7 mouse cellular contexts compared by ENCODE assay signal in genomic region chr8:84186547-84186946, GRCm38 (mm10). TPM values are rescaled to one million over a fixed set of nuclear protein-coding genes. Genes with fewer than 3 reads are reported as not detected.
DNase-seq lines count a peak whose midpoint lies in the region; ATAC-seq and TF ChIP-seq lines count a peak whose summit lies in the region.

No protein-coding gene starts in this region.

- no peaks in the 10 kb centered on the region for H3K36me3 ChIP-seq in hindbrain, postnatal 0 days (ENCODE audit: insufficient read depth, low read length)

- no peaks in the 10 kb centered on the region for H3K9me3 ChIP-seq in hindbrain, postnatal 0 days (ENCODE audit: low read length)

- no peak overlapping the region for H3K27ac ChIP-seq in hindbrain, postnatal 0 days

- H3K27me3 ChIP-seq in hindbrain, postnatal 0 days (ENCODE audit: insufficient read depth, low read length): no peaks in the 10 kb centered on the region

- under 1% methylated on average over 12 of the region's 12 CpGs for WGBS in hindbrain, postnatal 0 days

- H3K4me3 ChIP-seq in hindbrain, postnatal 0 days (ENCODE audit: low read length): peak overlapping the region; percentile 20

- peak; percentile 28 for ATAC-seq in hindbrain, postnatal 0 days
- peak; percentile 72 for ATAC-seq in megakaryocyte progenitor cell, adult 5-6 weeks (replicated peaks; ENCODE audit: poor library complexity)

- DNase-seq in ZHBTc4 (ENCODE audit: low read depth, low spot score): peak; percentile 96
- DNase-seq in cerebellum, postnatal 25 days: peak; percentile 82 to 85
- DNase-seq in gastrocnemius, adult 8-10 months (ENCODE audit: low spot score in 2 of 2): peak; percentile 65 to 68
- peak; percentile 87 for DNase-seq in hindbrain, postnatal 0 days (ENCODE audit: low spot score)
- peak; percentile 82 to 85 for DNase-seq in left cerebral cortex, postnatal 25 days (ENCODE audit: low spot score in 2 of 2)
- peak; percentile 61 for DNase-seq in right cerebral cortex, postnatal 14 days

- H3K4me2 ChIP-seq in hindbrain, postnatal 0 days (ENCODE audit: low read depth, low read length): peak overlapping the region; percentile 58

- H3K4me1 ChIP-seq in hindbrain, postnatal 0 days (ENCODE audit: insufficient read depth, low read length): peaks cover 8% of the 10 kb centered on the region

- TF ChIP-seq CTCF in hindbrain, postnatal 0 days (IDR thresholded peaks at IDR 0.05; ENCODE audit: low read depth): peak; percentile 94

- H3K9ac ChIP-seq in hindbrain, postnatal 0 days (replicated peaks; ENCODE audit: low read length): 0 out of 2 replicates have a peak overlapping the region, but pooled peaks have one; percentile 6

- intact Hi-C loops in left cerebral cortex, postnatal 25 days (cut with DNase I): loop anchor here (2.0 to 5.0 kb wide), 2 partner anchors 96 to 170 kb away; no protein-coding TSS in a partner anchor

RNA-seq across cellular contexts. Expression of gene Nanos3, which starts 1.5 kb away (rescaled TPM):
- total RNA-seq in gastrocnemius, adult 8-10 months (2022): not detected
- total RNA-seq in hindbrain, postnatal 0 days (2014; rRNA removed): 2.3 and 3.2 TPM in 2 replicates
- polyA plus RNA-seq in hindbrain, postnatal 0 days (2015; fragmentation: Nextera tagmentation; extraction: Ambion mirVana): 11.5 and 15.5 TPM in 2 replicates
- 1 to 10 TPM; 2.6 to 3.2 TPM for total RNA-seq in left cerebral cortex, postnatal 25 days (2021)
- 0.54 and 1.7 TPM in 2 replicates for total RNA-seq in megakaryocyte progenitor cell, adult 5-6 weeks (2015)
- total RNA-seq in megakaryocyte progenitor cell, adult 5-6 weeks (2017): 3.5 TPM in 1 of 2 replicates, not detected in the other

RNA-seq across cellular contexts. Expression of gene 4930432K21Rik, which starts 38.7 kb away (rescaled TPM):
- total RNA-seq in gastrocnemius, adult 8-10 months (2022): under 1 TPM; 0.16 to 0.46 (median 0.30) TPM
- 3.3 and 5.9 TPM in 2 replicates for total RNA-seq in hindbrain, postnatal 0 days (2014; rRNA removed)
- 2.7 and 3.0 TPM in 2 replicates for polyA plus RNA-seq in hindbrain, postnatal 0 days (2015; fragmentation: Nextera tagmentation; extraction: Ambion mirVana)
- total RNA-seq in left cerebral cortex, postnatal 25 days (2021): 1 to 10 TPM; 1.4 to 1.6 TPM
- 0.17 and 0.32 TPM in 2 replicates for total RNA-seq in megakaryocyte progenitor cell, adult 5-6 weeks (2015)
- total RNA-seq in megakaryocyte progenitor cell, adult 5-6 weeks (2017): 2.1 and 2.2 TPM in 2 replicates

RNA-seq across cellular contexts. Expression of gene Cc2d1a, which starts 38.8 kb away (rescaled TPM):
- total RNA-seq in gastrocnemius, adult 8-10 months (2022): 10 to 100 TPM; 14.0 to 20.0 (median 15.4) TPM
- total RNA-seq in hindbrain, postnatal 0 days (2014; rRNA removed): 66.2 and 75.1 TPM in 2 replicates
- polyA plus RNA-seq in hindbrain, postnatal 0 days (2015; fragmentation: Nextera tagmentation; extraction: Ambion mirVana): 47.1 and 49.6 TPM in 2 replicates
- 10 to 100 TPM; 46.6 to 49.4 TPM for total RNA-seq in left cerebral cortex, postnatal 25 days (2021)
- total RNA-seq in megakaryocyte progenitor cell, adult 5-6 weeks (2015): 7.3 and 8.0 TPM in 2 replicates
- total RNA-seq in megakaryocyte progenitor cell, adult 5-6 weeks (2017): 5.7 and 8.0 TPM in 2 replicates

RNA-seq across cellular contexts. Expression of gene Zswim4, which starts 50.3 kb away (rescaled TPM):
- 1 to 10 TPM; 6.8 to 7.9 (median 7.0) TPM for total RNA-seq in gastrocnemius, adult 8-10 months (2022)
- total RNA-seq in hindbrain, postnatal 0 days (2014; rRNA removed): 44.1 and 50.6 TPM in 2 replicates
- polyA plus RNA-seq in hindbrain, postnatal 0 days (2015; fragmentation: Nextera tagmentation; extraction: Ambion mirVana): 11.0 and 11.3 TPM in 2 replicates
- 10 to 100 TPM; 13.0 to 13.9 TPM for total RNA-seq in left cerebral cortex, postnatal 25 days (2021)
- total RNA-seq in megakaryocyte progenitor cell, adult 5-6 weeks (2015): 3.2 and 3.4 TPM in 2 replicates
- 4.2 and 5.0 TPM in 2 replicates for total RNA-seq in megakaryocyte progenitor cell, adult 5-6 weeks (2017)
